Mouse (Mus musculus) limb, embryonic 13.5 days (tissue): ENCODE results near the gene Zbtb7a. TPM values are rescaled to one million over a fixed set of nuclear protein-coding genes. Genes with fewer than 3 reads are reported as not detected.
A peak's percentile ranks its signal among the peaks of the same experiment; 100 is the strongest.

ENCODE experiments used
- ATAC-seq: fragments of 200-750 bp; cut with Nextera tagmentation; 2 replicates; pipeline ENCODE4 v1.8.0; 2017; ENCODE audit warnings: low read depth, moderate number of reproducible peaks, moderate TSS enrichment; ENCODE audit not compliant: low FRiP score
- H3K27ac ChIP-seq: fragments of 300-500 bp; sonication (generic); 2 replicates; pipeline ENCODE4 v1.5.1; 2015; ENCODE audit warnings: inconsistent platforms, mild to moderate bottlenecking, moderate library complexity
- H3K27me3 ChIP-seq: fragments of 300-500 bp; sonication (generic); 2 replicates; pipeline ENCODE4 v1.6.1; 2015; ENCODE audit warnings: mild to moderate bottlenecking, inconsistent platforms
- H3K36me3 ChIP-seq: fragments of 300-500 bp; sonication (generic); 2 replicates; pipeline ENCODE4 v1.6.1; 2015; ENCODE audit warnings: inconsistent platforms, mild to moderate bottlenecking, moderate library complexity
- H3K4me1 ChIP-seq: fragments of 300-500 bp; sonication (generic); 2 replicates; pipeline ENCODE4 v1.6.1; 2015; ENCODE audit warnings: inconsistent platforms
- H3K4me2 ChIP-seq: fragments of 300-500 bp; sonication (generic); replicated peaks from 2 replicates; pipeline ENCODE4 v1.6.1; 2015; ENCODE audit warnings: inconsistent platforms, mild to moderate bottlenecking, moderate library complexity
- H3K4me3 ChIP-seq: fragments of 300-500 bp; sonication (generic); 2 replicates; pipeline ENCODE4 v1.5.1; 2015; ENCODE audit warnings: moderate library complexity, mild to moderate bottlenecking, inconsistent platforms
- H3K9ac ChIP-seq: fragments of 300-500 bp; sonication (generic); 2 replicates; pipeline ENCODE4 v1.6.1; 2015; ENCODE audit warnings: mild to moderate bottlenecking, inconsistent platforms
- H3K9me3 ChIP-seq: fragments of 300-500 bp; sonication (generic); 2 replicates; pipeline ENCODE4 v1.6.1; 2016; ENCODE audit warnings: inconsistent platforms
- WGBS: fragments of 180-500 bp; shearing (Covaris S2); methylation state at CpG from one replicate; pipeline ENCODE4 v1.1.7; 2015; 5-methylcytosine and 5-hydroxymethylcytosine counted together
- microRNA-seq: library from miRNA; unstranded; fragments of <30 nt; microRNA quantifications from one replicate; pipeline ENCODE4, GENCODE M21; 2016
- polyA plus RNA-seq: library from polyadenylated mRNA; unstranded; fragments of >200 nt; fragmentation: Nextera tagmentation; extraction: Ambion mirVana; gene quantifications from 2 replicates; pipeline ENCODE4 v1.2.1, GENCODE M21; 2015

The Zbtb7a gene
- polyA plus RNA-seq, 1 experiment from 2014 or later = 22.6 TPM

GRCm38 (mm10) chr10:81197305-81197704 lies 62.3 kb downstream of the Zbtb7a start:
- no peaks in the 10 kb centered on the region for H3K9me3 ChIP-seq
- no peak overlapping the region for H3K4me3 ChIP-seq
- 52% methylated on average over 6 of the region's 6 CpGs for WGBS
- no peaks in the 10 kb centered on the region for H3K36me3 ChIP-seq
- 0 out of 2 replicates have a peak overlapping the region, but pooled peaks have one; percentile 9 for H3K9ac ChIP-seq
- no peak for ATAC-seq
- peaks cover 63% of the 10 kb centered on the region for H3K27me3 ChIP-seq
- peaks cover 19% of the 10 kb centered on the region for H3K4me1 ChIP-seq
- no peak overlapping the region for H3K27ac ChIP-seq
- no peak overlapping the region for H3K4me2 ChIP-seq

GRCm38 (mm10) chr10:81198230-81198629 lies 63.2 kb downstream of the Zbtb7a start:
- Histone ChIP-seq H3K27me3 (peaks cover 60% of the 10 kb centered on the region), H3K9me3 (no peaks in the 10 kb centered on the region), H3K4me1 (peaks cover 13% of the 10 kb centered on the region), H3K9ac (no peak overlapping the region), H3K4me2 (no peak overlapping the region), H3K36me3 (no peaks in the 10 kb centered on the region), H3K4me3 (no peak overlapping the region), H3K27ac (no peak overlapping the region)
- under 1% methylated on average over 9 of the region's 9 CpGs for WGBS
- ATAC-seq = no peak

GRCm38 (mm10) chr10:81198990-81199389 lies 64.0 kb downstream of the Zbtb7a start:
- Histone ChIP-seq H3K4me3 (no peak overlapping the region), H3K36me3 (no peaks in the 10 kb centered on the region), H3K9me3 (no peaks in the 10 kb centered on the region), H3K9ac (0 out of 2 replicates have a peak overlapping the region, but pooled peaks have one; percentile 43), H3K4me1 (peaks cover 9% of the 10 kb centered on the region), H3K27me3 (peaks cover 55% of the 10 kb centered on the region), H3K4me2 (no peak overlapping the region), H3K27ac (no peak overlapping the region)
- ATAC-seq = no peak
- WGBS = 81% methylated on average over 6 of the region's 6 CpGs

GRCm38 (mm10) chr10:81200141-81200540 lies 65.1 kb downstream of the Zbtb7a start:
- H3K4me1 ChIP-seq = no peaks in the 10 kb centered on the region
- peaks cover 43% of the 10 kb centered on the region for H3K27me3 ChIP-seq
- H3K4me3 ChIP-seq = no peak overlapping the region

GRCm38 (mm10) chr10:81200605-81201287 lies 65.7 kb downstream of the Zbtb7a start:
- H3K36me3 ChIP-seq = no peaks in the 10 kb centered on the region
- no peak for ATAC-seq
- no peaks in the 10 kb centered on the region for H3K4me1 ChIP-seq
- H3K9ac ChIP-seq = peak overlapping the region; percentile 48
- peaks cover 37% of the 10 kb centered on the region for H3K27me3 ChIP-seq
- H3K4me2 ChIP-seq = no peak overlapping the region
- no peak overlapping the region for H3K4me3 ChIP-seq
- no peak overlapping the region for H3K27ac ChIP-seq
- H3K9me3 ChIP-seq = no peaks in the 10 kb centered on the region
- 71% methylated on average over 20 of the region's 20 CpGs for WGBS

More at GRCm38 (mm10) chr10:81200141-81200540, 65.1 kb downstream of the Zbtb7a start:
- H3K9ac ChIP-seq = peak overlapping the region; percentile 48
- H3K36me3 ChIP-seq = no peaks in the 10 kb centered on the region
- no peak overlapping the region for H3K27ac ChIP-seq
- WGBS = 82% methylated on average over 13 of the region's 13 CpGs
- no peak overlapping the region for H3K4me2 ChIP-seq
- H3K9me3 ChIP-seq = no peaks in the 10 kb centered on the region
- ATAC-seq = no peak

- no peak within 1 kb of the TSS for H3K27ac ChIP-seq
- no peaks in the 10 kb centered on the region for H3K4me1 ChIP-seq
- H3K4me2 ChIP-seq = no peak within 1 kb of the TSS
- H3K4me3 ChIP-seq = no peak within 1 kb of the TSS
- H3K9ac ChIP-seq = no peak within 1 kb of the TSS; the same call in 1 of the 2 replicates
- H3K36me3 ChIP-seq = no peaks in the 10 kb centered on the region
- ATAC-seq = no peak
- no peaks in the 10 kb centered on the region for H3K9me3 ChIP-seq
- peaks cover 24% of the 10 kb centered on the region for H3K27me3 ChIP-seq
- WGBS = 56% methylated on average over 13 of the region's 13 CpGs
These were observed 67.1 kb downstream of the Zbtb7a start, which contains the start of gene Nmrk2 for GRCm38 (mm10) chr10:81201807-81202758. Gene Nmrk2 (minus strand): TSS chr10:81202051.

Small RNA genes lying within 50 kb of the gene (microRNA-seq; reads per million reads assigned to microRNA genes)
- gene Mir5615-1 (not detected), gene Mir5615-2 (not detected)

Other genes with a start within 250 kb of the Zbtb7a start
- 306 and 335 TPM in 2 replicates for gene Timm13, start 234.3 kb upstream of the Zbtb7a start, polyA plus RNA-seq
- 54.6 and 63.2 TPM in 2 replicates for gene Lmnb2, start 217.0 kb upstream of the Zbtb7a start, polyA plus RNA-seq
- 32.3 and 32.7 TPM in 2 replicates for gene Gadd45b, start 205.1 kb upstream of the Zbtb7a start, polyA plus RNA-seq
- gene Gng7, start 120.3 kb upstream of the Zbtb7a start, polyA plus RNA-seq = 7.4 and 9.0 TPM in 2 replicates
- 0.15 and 0.33 TPM in 2 replicates for gene Diras1, start 109.6 kb upstream of the Zbtb7a start, polyA plus RNA-seq
- gene Slc39a3, start 97.8 kb upstream of the Zbtb7a start, polyA plus RNA-seq = 19.2 and 20.0 TPM in 2 replicates
- gene Sgta, start 75.0 kb upstream of the Zbtb7a start, polyA plus RNA-seq = 227 and 231 TPM in 2 replicates
- gene Thop1, start 65.2 kb upstream of the Zbtb7a start, polyA plus RNA-seq = 58.4 and 62.0 TPM in 2 replicates
- 0.18 and 0.60 TPM in 2 replicates for gene Creb3l3, start 36.3 kb upstream of the Zbtb7a start, polyA plus RNA-seq
- gene Map2k2, start 29.3 kb upstream of the Zbtb7a start, polyA plus RNA-seq = 192 and 197 TPM in 2 replicates
- gene Pias4, start 32.7 kb downstream of the Zbtb7a start, polyA plus RNA-seq = 62.2 and 62.3 TPM in 2 replicates
- 577 and 592 TPM in 2 replicates for gene Eef2, start 41.4 kb downstream of the Zbtb7a start, polyA plus RNA-seq
- gene Dapk3, start 47.8 kb downstream of the Zbtb7a start, polyA plus RNA-seq = 53.4 and 53.7 TPM in 2 replicates
- gene 4930442H23Rik, start 48.6 kb downstream of the Zbtb7a start, polyA plus RNA-seq = not detected in 2 replicates
- gene Nmrk2, start 66.8 kb downstream of the Zbtb7a start, polyA plus RNA-seq = 0.18 and 0.26 TPM in 2 replicates
- 0.20 and 0.43 TPM in 2 replicates for gene Atcay, start 95.6 kb downstream of the Zbtb7a start, polyA plus RNA-seq
- gene Zfr2, start 97.9 kb downstream of the Zbtb7a start, polyA plus RNA-seq = 11.5 and 11.6 TPM in 2 replicates
- gene Matk, start 117.7 kb downstream of the Zbtb7a start, polyA plus RNA-seq = 4.7 and 5.4 TPM in 2 replicates
- gene Mrpl54, start 131.7 kb downstream of the Zbtb7a start, polyA plus RNA-seq = 206 and 213 TPM in 2 replicates
- gene Apba3, start 131.7 kb downstream of the Zbtb7a start, polyA plus RNA-seq = 63.3 and 63.5 TPM in 2 replicates
- gene Tjp3, start 156.4 kb downstream of the Zbtb7a start, polyA plus RNA-seq = 2.6 and 2.9 TPM in 2 replicates
- gene Pip5k1c, start 157.7 kb downstream of the Zbtb7a start, polyA plus RNA-seq = 51.5 and 58.5 TPM in 2 replicates
- gene Cactin, start 185.9 kb downstream of the Zbtb7a start, polyA plus RNA-seq = 41.8 and 42.3 TPM in 2 replicates
- gene Tbxa2r, start 193.5 kb downstream of the Zbtb7a start, polyA plus RNA-seq = 5.2 and 7.8 TPM in 2 replicates
- gene Gipc3, start 208.0 kb downstream of the Zbtb7a start, polyA plus RNA-seq = 0.06 TPM in 1 of 2 replicates, not detected in the other
- gene Hmg20b, start 215.3 kb downstream of the Zbtb7a start, polyA plus RNA-seq = 106 and 109 TPM in 2 replicates
- gene Mfsd12, start 222.3 kb downstream of the Zbtb7a start, polyA plus RNA-seq = 12.2 and 13.6 TPM in 2 replicates
- 0.97 and 1.0 TPM in 2 replicates for gene 4930404N11Rik, start 230.6 kb downstream of the Zbtb7a start, polyA plus RNA-seq
- gene Fzr1, start 243.3 kb downstream of the Zbtb7a start, polyA plus RNA-seq = 111 and 112 TPM in 2 replicates
- gene Dohh, start 249.2 kb downstream of the Zbtb7a start, polyA plus RNA-seq = 72.7 and 79.4 TPM in 2 replicates
- gene Gm48551, start 249.2 kb downstream of the Zbtb7a start, polyA plus RNA-seq = 3.3 and 4.0 TPM in 2 replicates